Mouse (Mus musculus): ENCODE measurements around the gene Tgif2.

- TF ChIP-seq CTCF (IDR thresholded peaks at IDR 0.05; ENCODE audit: low read depth) = no peak
- TF ChIP-seq EP300 (IDR thresholded peaks at IDR 0.05; ENCODE audit: low read depth) = no peak
Measured at GRCm38 (mm10) chr2:156884396-156885211, 44.8 kb downstream of the Tgif2 start.

All from liver, embryonic 14.5 days (tissue).